ENCODE assay signal across 26 mouse cellular contexts in the genomic region with DNA sequence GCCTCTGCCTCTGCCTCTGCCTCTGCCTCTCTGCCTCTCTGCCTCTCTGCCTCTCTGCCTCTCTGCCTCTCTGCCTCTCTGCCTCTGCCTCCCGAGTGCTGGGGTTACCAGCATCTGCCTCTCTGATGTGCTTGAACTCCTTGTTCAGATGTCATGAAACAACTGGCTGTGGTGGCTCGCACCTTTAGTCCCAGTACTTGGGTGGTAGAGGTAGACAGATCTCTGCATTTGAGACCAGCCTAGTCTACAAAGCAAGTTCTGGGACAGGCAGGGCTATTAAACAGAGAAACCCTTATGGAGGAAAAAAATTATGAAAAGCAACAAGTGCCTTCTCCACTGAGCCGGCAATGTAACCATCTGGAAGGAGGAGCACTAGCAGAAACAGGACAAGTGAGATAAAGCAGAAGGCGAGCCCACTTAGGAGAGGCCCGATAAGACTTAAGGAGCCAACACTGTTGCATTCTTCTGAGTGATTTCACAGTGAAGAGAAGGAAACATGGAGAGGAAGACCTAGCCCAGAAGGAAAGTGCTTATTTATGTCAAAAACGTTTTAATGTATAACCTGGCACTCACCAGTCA. TPM values are rescaled to one million over a fixed set of nuclear protein-coding genes. Genes with fewer than 3 reads are reported as not detected.
DNase-seq lines count a peak whose midpoint lies in the region; ATAC-seq and TF ChIP-seq lines count a peak whose summit lies in the region.
"Had no signal": no experiment of that assay in that cellular context is flagged by ENCODE, and none has a peak within 500 bp of the region (broad histone marks: within the 10 kb centered on the region; RNA-seq: fewer than 3 reads in every experiment).

No protein-coding gene starts in this region.

- H3K9ac ChIP-seq in intestine, postnatal 0 days (ENCODE audit: low read depth, low read length), result no peak overlapping the region
- H3K9ac ChIP-seq in intestine, embryonic 15.5 days, result no peak overlapping the region
- H3K9ac ChIP-seq in liver, embryonic 12.5 days, result peak overlapping the region; percentile 74
- no peak overlapping the region for H3K9ac ChIP-seq in forebrain, embryonic 13.5 days
- H3K9ac ChIP-seq: forebrain, postnatal 0 days; limb, embryonic 15.5 days; neural tube, embryonic 12.5 days had no signal

- H3K4me1 ChIP-seq in intestine, postnatal 0 days (replicated peaks; ENCODE audit: control insufficient read depth, insufficient read depth, low read length), result no peaks in the 10 kb centered on the region
- peaks cover 3% of the 10 kb centered on the region; the same call in 1 of the 2 replicates for H3K4me1 ChIP-seq in intestine, embryonic 15.5 days (replicated peaks)
- peaks cover 47% of the 10 kb centered on the region for H3K4me1 ChIP-seq in liver, embryonic 12.5 days
- H3K4me1 ChIP-seq in forebrain, embryonic 13.5 days, result peaks cover 10% of the 10 kb centered on the region

- no peaks in the 10 kb centered on the region for H3K27me3 ChIP-seq in intestine, postnatal 0 days (replicated peaks; ENCODE audit: control insufficient read depth, insufficient read depth, low read length)
- no peaks in the 10 kb centered on the region for H3K27me3 ChIP-seq in intestine, embryonic 15.5 days (replicated peaks)
- H3K27me3 ChIP-seq in liver, embryonic 12.5 days (replicated peaks), result no peaks in the 10 kb centered on the region
- no peaks in the 10 kb centered on the region for H3K27me3 ChIP-seq in forebrain, embryonic 13.5 days
- H3K27me3 ChIP-seq: limb, embryonic 15.5 days; megakaryocyte, embryonic 14.5 days; neural tube, embryonic 12.5 days had no signal

- DNase-seq in c-Kit-positive CD71-positive TER-119-positive erythroid progenitor cells, embryonic 14.5 days (ENCODE audit: low spot score), result peak; percentile 69
- peak; percentile 44 to 65 for DNase-seq in spleen, postnatal 10 days (ENCODE audit: low spot score in 2 of 2)
- no peak for DNase-seq in urinary bladder, adult 2 months (ENCODE audit: low spot score)
- DNase-seq in gastrocnemius, postnatal 25 days, result no peak
- DNase-seq: cerebellum, adult 11-12 months; cerebellum, postnatal 25 days; forebrain, postnatal 0 days; heart, postnatal 4 days; kidney, adult 8-10 months; kidney, postnatal 36 days; lung, postnatal 10 days; right cerebral cortex, postnatal 14 days had no signal

- 43% methylated on average over 6 of the region's 6 CpGs for WGBS in intestine, postnatal 0 days
- WGBS in intestine, embryonic 15.5 days, result 65% methylated on average over 6 of the region's 6 CpGs
- 24% methylated on average over 6 of the region's 6 CpGs for WGBS in liver, embryonic 12.5 days (ENCODE audit: insufficient replicate concordance)
- WGBS in forebrain, embryonic 13.5 days, result 83% methylated on average over 6 of the region's 6 CpGs

- H3K27ac ChIP-seq in intestine, postnatal 0 days (ENCODE audit: low read depth, low read length), result no peak overlapping the region
- H3K27ac ChIP-seq in intestine, embryonic 15.5 days, result no peak overlapping the region
- H3K27ac ChIP-seq in liver, embryonic 12.5 days, result peak overlapping the region; percentile 99
- no peak overlapping the region for H3K27ac ChIP-seq in forebrain, embryonic 13.5 days
- H3K27ac ChIP-seq: limb, embryonic 15.5 days; neural tube, embryonic 12.5 days had no signal

- H3K36me3 ChIP-seq in intestine, postnatal 0 days (ENCODE audit: control insufficient read depth, insufficient read depth), result peaks cover 19% of the 10 kb centered on the region
- peaks cover 14% of the 10 kb centered on the region for H3K36me3 ChIP-seq in intestine, embryonic 15.5 days
- peaks cover 54% of the 10 kb centered on the region for H3K36me3 ChIP-seq in liver, embryonic 12.5 days
- peaks cover 46% of the 10 kb centered on the region for H3K36me3 ChIP-seq in forebrain, embryonic 13.5 days (ENCODE audit: poor library complexity, severe bottlenecking)

- H3K4me2 ChIP-seq in intestine, postnatal 0 days (replicated peaks; ENCODE audit: low read depth), result 0 out of 2 replicates have a peak overlapping the region, but pooled peaks have one; percentile 4
- no peak overlapping the region for H3K4me2 ChIP-seq in intestine, embryonic 15.5 days (replicated peaks)
- peak overlapping the region; percentile 71 for H3K4me2 ChIP-seq in liver, embryonic 12.5 days
- H3K4me2 ChIP-seq in forebrain, embryonic 13.5 days, result no peak overlapping the region
- H3K4me2 ChIP-seq: limb, embryonic 15.5 days; neural tube, embryonic 12.5 days had no signal

- TF ChIP-seq CTCF in intestine, postnatal 0 days (IDR thresholded peaks at IDR 0.05; ENCODE audit: low read depth), result no peak

- no peaks in the 10 kb centered on the region for H3K9me3 ChIP-seq in intestine, postnatal 0 days (ENCODE audit: control insufficient read depth)
- H3K9me3 ChIP-seq in intestine, embryonic 15.5 days, result no peaks in the 10 kb centered on the region
- H3K9me3 ChIP-seq in liver, embryonic 12.5 days (replicated peaks), result no peaks in the 10 kb centered on the region
- H3K9me3 ChIP-seq in forebrain, embryonic 13.5 days (replicated peaks), result no peaks in the 10 kb centered on the region
- H3K9me3 ChIP-seq: limb, embryonic 15.5 days; megakaryocyte, embryonic 14.5 days; neural tube, embryonic 12.5 days had no signal

- ATAC-seq in intestine, postnatal 0 days, result no peak
- ATAC-seq in intestine, embryonic 15.5 days, result no peak
- peak; percentile 64 for ATAC-seq in liver, embryonic 12.5 days
- no peak for ATAC-seq in forebrain, embryonic 13.5 days
- ATAC-seq: forebrain, postnatal 0 days; hindbrain, embryonic 16.5 days had no signal

- H3K4me3 ChIP-seq in intestine, postnatal 0 days (ENCODE audit: low read depth, low read length), result no peak overlapping the region
- no peak overlapping the region for H3K4me3 ChIP-seq in intestine, embryonic 15.5 days (replicated peaks)
- peak overlapping the region; percentile 43 for H3K4me3 ChIP-seq in liver, embryonic 12.5 days
- no peak overlapping the region for H3K4me3 ChIP-seq in forebrain, embryonic 13.5 days
- H3K4me3 ChIP-seq: limb, embryonic 15.5 days; megakaryocyte, embryonic 14.5 days; neural tube, embryonic 12.5 days had no signal

RNA-seq across cellular contexts. Expression of a gene that starts 3.8 kb away (rescaled TPM):
- 81.7 and 85.0 TPM in 2 replicates for polyA plus RNA-seq in intestine, postnatal 0 days (2015; fragmentation: Nextera tagmentation; extraction: Ambion mirVana)
- polyA plus RNA-seq in intestine, embryonic 15.5 days (2015; fragmentation: Nextera tagmentation; extraction: Ambion mirVana), result 140 and 144 TPM in 2 replicates
- polyA plus RNA-seq in liver, embryonic 12.5 days (2016; fragmentation: Nextera tagmentation; extraction: Ambion mirVana), result 86.3 and 88.8 TPM in 2 replicates
- polyA plus RNA-seq in urinary bladder, adult 2 months (2012; rRNA removed), result 63.6 and 67.7 TPM in 2 replicates
- 179 and 199 TPM in 2 replicates for polyA plus RNA-seq in forebrain, embryonic 13.5 days (2015; fragmentation: Nextera tagmentation; extraction: Ambion mirVana)
- 10 to 100 TPM; 47.6 to 69.5 TPM for total RNA-seq in gastrocnemius, postnatal 25 days (2021)

RNA-seq across cellular contexts. Expression of a gene that starts 4.5 kb away (rescaled TPM):
- 20.6 and 21.0 TPM in 2 replicates for polyA plus RNA-seq in intestine, postnatal 0 days (2015; fragmentation: Nextera tagmentation; extraction: Ambion mirVana)
- polyA plus RNA-seq in intestine, embryonic 15.5 days (2015; fragmentation: Nextera tagmentation; extraction: Ambion mirVana), result 32.5 and 34.7 TPM in 2 replicates
- 27.2 and 28.1 TPM in 2 replicates for polyA plus RNA-seq in liver, embryonic 12.5 days (2016; fragmentation: Nextera tagmentation; extraction: Ambion mirVana)
- 18.3 and 20.1 TPM in 2 replicates for polyA plus RNA-seq in urinary bladder, adult 2 months (2012; rRNA removed)
- 54.6 and 56.2 TPM in 2 replicates for polyA plus RNA-seq in forebrain, embryonic 13.5 days (2015; fragmentation: Nextera tagmentation; extraction: Ambion mirVana)
- total RNA-seq in gastrocnemius, postnatal 25 days (2021), result 1 to 10 TPM; 6.7 to 7.6 TPM

RNA-seq across cellular contexts. Expression of a gene that starts 4.9 kb away (rescaled TPM):
- not detected in 2 replicates for polyA plus RNA-seq in intestine, postnatal 0 days (2015; fragmentation: Nextera tagmentation; extraction: Ambion mirVana)
- polyA plus RNA-seq in intestine, embryonic 15.5 days (2015; fragmentation: Nextera tagmentation; extraction: Ambion mirVana), result not detected in 2 replicates
- not detected in 2 replicates for polyA plus RNA-seq in liver, embryonic 12.5 days (2016; fragmentation: Nextera tagmentation; extraction: Ambion mirVana)
- not detected in 2 replicates for polyA plus RNA-seq in urinary bladder, adult 2 months (2012; rRNA removed)
- not detected in 2 replicates for polyA plus RNA-seq in forebrain, embryonic 13.5 days (2015; fragmentation: Nextera tagmentation; extraction: Ambion mirVana)
- 1 to 10 TPM in 1 of 2 experiments, under 1 TPM in 1; 0.94 to 3.4 TPM for total RNA-seq in gastrocnemius, postnatal 25 days (2021)
- total RNA-seq: adrenal gland, postnatal 4 days; forebrain, postnatal 0 days had no signal
- polyA plus RNA-seq: forebrain, postnatal 0 days; hindbrain, embryonic 16.5 days; limb, embryonic 15.5 days; neural tube, embryonic 12.5 days; stomach, embryonic 14.5 days had no signal

RNA-seq across cellular contexts. Expression of a gene that starts 12.1 kb away (rescaled TPM):
- 83.4 and 90.7 TPM in 2 replicates for polyA plus RNA-seq in intestine, postnatal 0 days (2015; fragmentation: Nextera tagmentation; extraction: Ambion mirVana)
- polyA plus RNA-seq in intestine, embryonic 15.5 days (2015; fragmentation: Nextera tagmentation; extraction: Ambion mirVana), result 225 and 234 TPM in 2 replicates
- polyA plus RNA-seq in liver, embryonic 12.5 days (2016; fragmentation: Nextera tagmentation; extraction: Ambion mirVana), result 163 and 165 TPM in 2 replicates
- 46.1 and 59.1 TPM in 2 replicates for polyA plus RNA-seq in urinary bladder, adult 2 months (2012; rRNA removed)
- polyA plus RNA-seq in forebrain, embryonic 13.5 days (2015; fragmentation: Nextera tagmentation; extraction: Ambion mirVana), result 418 and 438 TPM in 2 replicates
- total RNA-seq in gastrocnemius, postnatal 25 days (2021), result 10 to 100 TPM in 1 of 2 experiments, 1 to 10 TPM in 1; 9.7 to 11.9 TPM

RNA-seq across cellular contexts. Expression of a gene that starts 23.8 kb away (rescaled TPM):
- 0.07 TPM in 1 of 2 replicates, not detected in the other for polyA plus RNA-seq in intestine, postnatal 0 days (2015; fragmentation: Nextera tagmentation; extraction: Ambion mirVana)
- 0.05 and 0.06 TPM in 2 replicates for polyA plus RNA-seq in intestine, embryonic 15.5 days (2015; fragmentation: Nextera tagmentation; extraction: Ambion mirVana)
- 0.04 and 0.10 TPM in 2 replicates for polyA plus RNA-seq in liver, embryonic 12.5 days (2016; fragmentation: Nextera tagmentation; extraction: Ambion mirVana)
- polyA plus RNA-seq in urinary bladder, adult 2 months (2012; rRNA removed), result not detected in 2 replicates
- polyA plus RNA-seq in forebrain, embryonic 13.5 days (2015; fragmentation: Nextera tagmentation; extraction: Ambion mirVana), result 0.25 and 0.31 TPM in 2 replicates
- total RNA-seq in gastrocnemius, postnatal 25 days (2021), result not detected
- total RNA-seq: gastrocnemius, adult 8-10 months; heart, adult 8-10 months; layer of hippocampus, postnatal 14 days; left cerebral cortex, postnatal 25 days had no signal

Comparison
In these comparisons a context has a peak if more than half of its experiments do, and no peak if none do; other contexts are left out.
1. H3K4me2 ChIP-seq: peak in intestine, postnatal 0 days (single experiment) and liver, embryonic 12.5 days (single experiment); none in intestine, embryonic 15.5 days (single experiment) and forebrain, embryonic 13.5 days (single experiment).
2. DNase-seq: peak in c-Kit-positive CD71-positive TER-119-positive erythroid progenitor cells, embryonic 14.5 days (single experiment) and spleen, postnatal 10 days (2 of 2); none in urinary bladder, adult 2 months (single experiment) and gastrocnemius, postnatal 25 days (single experiment).